Comparison of ENCODE assay signal across 10 mouse cellular contexts in genomic region chr11:112840495-112840828, GRCm38 (mm10). TPM values are rescaled to one million over a fixed set of nuclear protein-coding genes. Genes with fewer than 3 reads are reported as not detected.
A peak's percentile ranks its signal among the peaks of the same experiment; 100 is the strongest.
DNase-seq lines count a peak whose midpoint lies in the region; ATAC-seq and TF ChIP-seq lines count a peak whose summit lies in the region.
"Had no signal": no experiment of that assay in that cellular context is flagged by ENCODE, and none has a peak within 500 bp of the region (broad histone marks: within the 10 kb centered on the region; RNA-seq: fewer than 3 reads in every experiment).

No protein-coding gene starts in this region.

- no peaks in the 10 kb centered on the region for H3K9me3 ChIP-seq in kidney, embryonic 14.5 days (ENCODE audit: control insufficient read depth, low read length)
- no peaks in the 10 kb centered on the region for H3K9me3 ChIP-seq in embryonic facial prominence, embryonic 10.5 days
- no peaks in the 10 kb centered on the region for H3K9me3 ChIP-seq in hindbrain, embryonic 14.5 days (ENCODE audit: control insufficient read depth, low read length)
- H3K9me3 ChIP-seq in midbrain, postnatal 0 days (ENCODE audit: low read length) = no peaks in the 10 kb centered on the region

- peak overlapping the region; percentile 29; the same call in 1 of the 2 replicates for H3K4me2 ChIP-seq in kidney, embryonic 14.5 days (replicated peaks; ENCODE audit: low read depth, low read length)
- H3K4me2 ChIP-seq in hindbrain, embryonic 14.5 days (replicated peaks) = no peak overlapping the region
- H3K4me2 ChIP-seq in midbrain, postnatal 0 days (ENCODE audit: low read depth, low read length, poor library complexity, severe bottlenecking) = no peak overlapping the region

- no peak overlapping the region for H3K4me3 ChIP-seq in kidney, embryonic 14.5 days (ENCODE audit: low read length)
- peak overlapping the region; percentile 21; the same call in 1 of the 2 replicates for H3K4me3 ChIP-seq in embryonic facial prominence, embryonic 10.5 days
- no peak overlapping the region for H3K4me3 ChIP-seq in hindbrain, embryonic 14.5 days (replicated peaks; ENCODE audit: low read length)
- no peak overlapping the region for H3K4me3 ChIP-seq in midbrain, postnatal 0 days (ENCODE audit: low read depth, low read length)

- no peak overlapping the region for H3K9ac ChIP-seq in kidney, embryonic 14.5 days (ENCODE audit: low read depth, low read length)
- no peak overlapping the region for H3K9ac ChIP-seq in hindbrain, embryonic 14.5 days
- no peak overlapping the region for H3K9ac ChIP-seq in midbrain, postnatal 0 days (replicated peaks; ENCODE audit: low read length, poor library complexity, severe bottlenecking)

- H3K36me3 ChIP-seq in kidney, embryonic 14.5 days (ENCODE audit: control insufficient read depth, insufficient read depth, low read length) = no peaks in the 10 kb centered on the region
- no peaks in the 10 kb centered on the region for H3K36me3 ChIP-seq in embryonic facial prominence, embryonic 10.5 days (replicated peaks)
- no peaks in the 10 kb centered on the region for H3K36me3 ChIP-seq in hindbrain, embryonic 14.5 days (replicated peaks; ENCODE audit: control insufficient read depth, insufficient read depth)
- no peaks in the 10 kb centered on the region for H3K36me3 ChIP-seq in midbrain, postnatal 0 days (ENCODE audit: insufficient read depth, low read length)
- H3K36me3 ChIP-seq: G1E had no signal

- H3K27ac ChIP-seq in kidney, embryonic 14.5 days (ENCODE audit: low read depth, low read length) = no peak overlapping the region
- H3K27ac ChIP-seq in embryonic facial prominence, embryonic 10.5 days (replicated peaks) = no peak overlapping the region
- H3K27ac ChIP-seq in hindbrain, embryonic 14.5 days = 0 out of 2 replicates have a peak overlapping the region, but pooled peaks have one; percentile 17
- H3K27ac ChIP-seq in midbrain, postnatal 0 days (ENCODE audit: low read depth, low read length) = peak overlapping the region; percentile 51; the same call in 1 of the 2 replicates

- H3K4me1 ChIP-seq in kidney, embryonic 14.5 days (ENCODE audit: control insufficient read depth, insufficient read depth, low read length) = peaks cover 7% of the 10 kb centered on the region; the same call in 1 of the 2 replicates
- H3K4me1 ChIP-seq in embryonic facial prominence, embryonic 10.5 days = peaks cover 24% of the 10 kb centered on the region
- no peaks in the 10 kb centered on the region for H3K4me1 ChIP-seq in hindbrain, embryonic 14.5 days (replicated peaks; ENCODE audit: control insufficient read depth, insufficient read depth, low read length)
- H3K4me1 ChIP-seq in midbrain, postnatal 0 days (ENCODE audit: insufficient read depth, low read length) = no peaks in the 10 kb centered on the region

- no peak for TF ChIP-seq CTCF in midbrain, postnatal 0 days (IDR thresholded peaks at IDR 0.05)

- 13% methylated on average over 10 of the region's 10 CpGs for WGBS in kidney, embryonic 14.5 days
- WGBS in embryonic facial prominence, embryonic 10.5 days = 13% methylated on average over 10 of the region's 10 CpGs
- 7% methylated on average over 10 of the region's 10 CpGs for WGBS in hindbrain, embryonic 14.5 days
- WGBS in midbrain, postnatal 0 days = 7% methylated on average over 10 of the region's 10 CpGs

- no peaks in the 10 kb centered on the region for H3K27me3 ChIP-seq in kidney, embryonic 14.5 days (ENCODE audit: control insufficient read depth, insufficient read depth, low read length)
- H3K27me3 ChIP-seq in embryonic facial prominence, embryonic 10.5 days (replicated peaks; ENCODE audit: low read depth, poor library complexity, severe bottlenecking) = peaks cover 25% of the 10 kb centered on the region
- H3K27me3 ChIP-seq in hindbrain, embryonic 14.5 days (ENCODE audit: control insufficient read depth, insufficient read depth, low read length) = no peaks in the 10 kb centered on the region
- no peaks in the 10 kb centered on the region for H3K27me3 ChIP-seq in midbrain, postnatal 0 days (ENCODE audit: insufficient read depth, low read length)

- ATAC-seq in kidney, embryonic 14.5 days (ENCODE audit: low FRiP score, low TSS enrichment) = no peak; the same call in 1 of the 2 replicates
- no peak; the same call in 1 of the 2 replicates for ATAC-seq in hindbrain, embryonic 14.5 days (ENCODE audit: low FRiP score)
- no peak for ATAC-seq in midbrain, postnatal 0 days (ENCODE audit: low FRiP score)

- no peak for DNase-seq in kidney, postnatal 36 days
- DNase-seq in embryonic facial prominence, embryonic 10.5 days (ENCODE audit: low spot score) = no peak
- DNase-seq in hindbrain, embryonic 14.5 days (ENCODE audit: low spot score) = no peak
- DNase-seq in midbrain, postnatal 0 days (ENCODE audit: low spot score) = no peak
- no peak for DNase-seq in right cerebral cortex, postnatal 14 days
- DNase-seq in layer of hippocampus, adult 8-10 months (ENCODE audit: low spot score in 2 of 2) = no peak
- no peak for DNase-seq in adrenal gland, adult 18-20 months (ENCODE audit: low spot score in 2 of 2)
- DNase-seq: kidney, adult 11 months had no signal

RNA-seq across cellular contexts. Expression of gene Sox9, which starts 58.4 kb away (rescaled TPM):
- 39.3 and 42.4 TPM in 2 replicates for polyA plus RNA-seq in kidney, embryonic 14.5 days (2014; fragmentation: Nextera tagmentation; extraction: Ambion mirVana)
- polyA plus RNA-seq in embryonic facial prominence, embryonic 10.5 days (2016; fragmentation: Nextera tagmentation; extraction: Ambion mirVana) = 108 and 112 TPM in 2 replicates
- 44.2 and 49.0 TPM in 2 replicates for polyA plus RNA-seq in hindbrain, embryonic 14.5 days (2014; fragmentation: Nextera tagmentation; extraction: Ambion mirVana)
- 10.4 TPM in 2 replicates for total RNA-seq in midbrain, postnatal 0 days (2014; rRNA removed)
- polyA plus RNA-seq in midbrain, postnatal 0 days (2015; fragmentation: Nextera tagmentation; extraction: Ambion mirVana) = 35.4 and 36.5 TPM in 2 replicates
- total RNA-seq in layer of hippocampus, adult 8-10 months (2022) = 10 to 100 TPM; 25.6 to 45.4 (median 32.4) TPM
- total RNA-seq in adrenal gland, adult 18-20 months (2021) = 1 to 10 TPM; 1.6 to 1.8 TPM
- polyA plus RNA-seq: G1E had no signal

Comparison
In these comparisons a context has a peak if more than half of its experiments do, and no peak if none do; other contexts are left out.
1. H3K27ac ChIP-seq: peak in hindbrain, embryonic 14.5 days (single experiment) and midbrain, postnatal 0 days (single experiment); none in kidney, embryonic 14.5 days (single experiment) and embryonic facial prominence, embryonic 10.5 days (single experiment).